Mouse (Mus musculus) forebrain, embryonic 10.5 days (tissue): ENCODE data around the gene Tnfsf11. TPM values are rescaled to one million over a fixed set of nuclear protein-coding genes. Genes with fewer than 3 reads are reported as not detected.

Source experiments
- DNase-seq: peaks from one replicate; pipeline ENCODE4 v3.0.0-alpha.2; 2017; ENCODE audit warnings: low spot score; ENCODE audit errors: extremely low spot score
- H3K27ac ChIP-seq: fragments of 300-500 bp; sonication (generic); 2 replicates; pipeline ENCODE4 v1.5.1; 2016; ENCODE audit warnings: mild to moderate bottlenecking
- H3K27me3 ChIP-seq: fragments of 300-500 bp; sonication (generic); 2 replicates; pipeline ENCODE4 v1.6.1; 2016; ENCODE audit warnings: mild to moderate bottlenecking; ENCODE audit not compliant: poor library complexity, severe bottlenecking
- H3K36me3 ChIP-seq: fragments of 300-500 bp; sonication (generic); replicated peaks from 2 replicates; pipeline ENCODE4 v1.6.1; 2016; ENCODE audit warnings: mild to moderate bottlenecking, moderate library complexity
- H3K4me1 ChIP-seq: fragments of 300-500 bp; sonication (generic); 2 replicates; pipeline ENCODE4 v1.6.1; 2016
- H3K4me3 ChIP-seq: fragments of 300-500 bp; sonication (generic); 2 replicates; pipeline ENCODE4 v1.5.1; 2016; ENCODE audit warnings: mild to moderate bottlenecking, moderate library complexity
- H3K9me3 ChIP-seq: fragments of 300-500 bp; sonication (generic); 2 replicates; pipeline ENCODE4 v1.6.1; 2016; ENCODE audit warnings: mild to moderate bottlenecking, moderate library complexity
- WGBS: fragments of 180-500 bp; shearing (Covaris S2); methylation state at CpG from one replicate; pipeline ENCODE4 v1.1.7; 2016; 5-methylcytosine and 5-hydroxymethylcytosine counted together
- microRNA-seq: library from miRNA; unstranded; fragments of <30 nt; microRNA quantifications from one replicate; pipeline ENCODE4, GENCODE M21; 2017
- polyA plus RNA-seq: library from polyadenylated mRNA; unstranded; fragments of >200 nt; fragmentation: Nextera tagmentation; extraction: Ambion mirVana; gene quantifications from 2 replicates; pipeline ENCODE4 v1.2.1, GENCODE M21; 2016

Gene Tnfsf11
- polyA plus RNA-seq, 1 experiment from 2014 or later, result 0.19 TPM

GRCm38 (mm10) chr14:78229012-78229411, 78.8 kb downstream of the Tnfsf11 start:
- Histone ChIP-seq H3K36me3 (no peaks in the 10 kb centered on the region), H3K27me3 (no peaks in the 10 kb centered on the region), H3K4me3 (no peak overlapping the region), H3K27ac (no peak overlapping the region), H3K4me1 (no peaks in the 10 kb centered on the region), H3K9me3 (no peaks in the 10 kb centered on the region)
- WGBS, result 82% methylated on average over 4 of the region's 4 CpGs
- DNase-seq, result no peak

Small RNA genes within 50 kb of the gene (microRNA-seq; reads per million reads assigned to microRNA genes)
- gene Gm23652, result not detected

Other genes with a start within 250 kb of the Tnfsf11 start
- gene Fam216b, start 219.0 kb downstream of the Tnfsf11 start, polyA plus RNA-seq, result not detected in 2 replicates
- gene Akap11, start 228.8 kb upstream of the Tnfsf11 start, polyA plus RNA-seq, result 18.2 and 18.7 TPM in 2 replicates